Mouse (Mus musculus): ENCODE data around the gene Angptl4.

The Angptl4 gene

GRCm38 (mm10) chr17:33804205-33804604 lies 22.6 kb upstream of the Angptl4 start:
- DNase-seq = no peak

DNA sequence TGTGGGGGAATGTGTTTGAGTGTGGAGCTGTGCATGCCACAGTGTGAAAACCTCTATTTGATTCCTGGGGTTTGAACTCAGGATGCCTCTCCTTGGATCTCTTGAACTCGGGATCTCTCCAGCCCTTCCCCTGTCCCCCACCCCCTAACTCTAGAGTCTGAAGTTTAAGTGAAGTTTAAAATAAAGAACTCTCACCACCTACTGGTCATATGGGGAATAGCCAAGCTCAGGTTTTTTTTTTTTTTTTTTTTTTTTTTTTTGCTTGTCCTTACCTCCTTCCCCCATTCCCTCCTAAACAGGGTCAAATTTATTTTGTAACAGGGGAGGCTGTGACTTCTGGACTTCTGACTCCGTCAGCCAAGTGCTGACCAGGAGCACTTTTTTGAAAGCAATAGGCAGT lies 20.6 kb upstream of the Angptl4 start:
- DNase-seq = no peak

DNA sequence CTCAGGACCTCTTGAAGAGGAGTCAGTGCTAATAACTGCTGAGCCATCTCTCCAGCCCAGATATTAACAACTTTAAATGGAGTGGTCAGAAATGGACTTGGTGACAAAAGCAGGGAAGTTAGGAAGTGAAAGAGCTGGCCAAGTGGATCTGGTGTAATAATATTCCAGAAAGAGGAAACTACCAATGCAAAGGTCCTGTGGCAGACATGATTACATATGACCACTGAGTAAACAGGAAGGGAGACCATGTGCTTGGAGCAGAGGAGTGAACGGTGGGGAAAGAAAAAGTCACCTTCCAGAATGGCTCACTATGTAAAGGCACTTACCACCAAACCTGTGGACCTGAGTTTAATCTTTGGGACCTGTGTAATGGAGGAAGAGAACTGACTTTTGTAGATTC lies 17.6 kb upstream of the Angptl4 start:
- DNase-seq = no peak

DNA sequence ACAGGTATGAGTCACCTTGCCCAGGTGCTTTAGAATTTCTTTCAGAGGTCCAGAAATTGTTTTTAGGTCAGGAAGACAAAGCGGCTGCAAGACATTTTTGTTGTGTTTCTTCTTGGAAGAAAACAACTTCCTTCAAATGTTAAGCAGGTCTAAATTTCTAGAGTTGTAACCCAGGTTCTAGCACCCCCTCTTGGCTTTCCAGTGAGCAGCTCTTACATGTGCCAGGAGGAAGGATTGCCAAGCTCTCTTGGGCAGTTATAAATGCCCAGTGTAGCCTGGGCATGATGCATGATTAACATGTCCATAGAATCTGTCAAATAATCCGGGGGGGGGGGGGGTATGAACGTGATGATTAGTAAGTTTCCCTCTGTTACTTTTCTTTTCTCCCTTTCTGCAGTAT lies 16.7 kb upstream of the Angptl4 start:
- DNase-seq = peak in 1 of 2 experiments; percentile 54

DNA sequence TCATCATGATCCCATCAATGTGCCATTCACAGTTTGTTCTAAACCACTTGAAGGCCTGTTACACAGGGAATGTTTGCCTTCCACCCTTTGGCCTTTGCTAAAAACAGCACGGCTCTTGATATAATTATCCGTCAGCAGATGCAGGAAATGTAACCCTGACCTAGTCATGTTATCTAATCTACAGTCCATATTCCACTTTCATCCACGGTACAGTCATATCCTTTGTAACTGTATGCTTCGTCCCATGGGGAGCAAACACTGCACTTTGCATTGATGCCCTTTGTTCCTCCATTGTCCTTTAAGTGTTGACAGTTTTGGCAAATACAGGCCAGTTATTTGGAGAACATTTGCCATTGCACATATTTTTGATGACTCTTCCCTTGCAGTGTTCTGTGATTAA lies 7.1 kb upstream of the Angptl4 start:
- DNase-seq = no peak

GRCm38 (mm10) chr17:33786375-33786774 lies 4.7 kb upstream of the Angptl4 start:
- DNase-seq = no peak

- DNase-seq = no peak
These were observed 3.3 kb upstream of the Angptl4 start for GRCm38 (mm10) chr17:33784939-33785338.

- peak; percentile 87 to 90 for DNase-seq
These were observed 1.8 kb upstream of the Angptl4 start for GRCm38 (mm10) chr17:33783408-33783807.

DNA sequence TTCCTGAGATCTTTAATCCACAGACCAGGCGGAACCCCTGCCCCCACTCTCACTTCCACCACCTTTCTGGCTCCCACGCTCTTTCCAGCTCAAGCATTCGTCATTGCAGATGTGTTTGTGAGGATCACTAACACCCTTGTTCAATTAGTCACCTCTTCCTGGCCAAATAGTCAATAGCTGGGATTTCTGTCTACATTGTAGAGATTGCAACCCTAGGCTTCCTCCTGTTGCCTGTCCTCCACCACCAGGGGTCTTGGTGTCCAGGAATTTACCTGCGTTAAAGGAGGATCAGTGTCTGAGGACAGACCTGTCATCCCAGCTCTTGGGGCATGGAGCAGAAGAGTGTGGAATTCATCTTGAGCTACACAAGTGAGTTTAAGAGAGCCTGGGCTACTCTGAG lies 437 bp upstream of the Angptl4 start:
- no peak for DNase-seq

GRCm38 (mm10) chr17:33780431-33780830 lies 1.2 kb downstream of the Angptl4 start:
- DNase-seq = peak in 1 of 2 experiments; percentile 56

DNA sequence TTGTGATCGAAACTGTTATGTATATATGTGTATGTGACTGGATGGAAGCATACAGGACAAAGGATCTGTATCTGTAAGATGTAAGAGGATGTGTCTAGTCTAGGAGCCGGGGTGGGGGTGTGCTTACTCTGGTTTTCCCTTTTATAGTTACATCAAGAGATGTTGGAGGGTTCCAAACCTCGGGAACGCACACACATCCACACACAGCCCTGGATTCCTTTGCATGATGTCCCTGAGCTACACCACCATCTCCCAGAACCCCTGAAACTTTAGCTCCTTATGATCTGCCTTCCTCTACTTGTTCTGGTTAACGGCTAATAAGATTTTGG lies 1.7 kb downstream of the Angptl4 start:
- DNase-seq = no peak

GRCm38 (mm10) chr17:33779271-33779966 lies 2.2 kb downstream of the Angptl4 start:
- peak; percentile 98 for DNase-seq

GRCm38 (mm10) chr17:33775287-33775686 lies 6.3 kb downstream of the Angptl4 start:
- DNase-seq = no peak

- no peak for DNase-seq
These were observed 7.0 kb downstream of the Angptl4 start for GRCm38 (mm10) chr17:33774573-33775155.

- DNase-seq = peak; percentile 58 to 59
These were observed 7.6 kb downstream of the Angptl4 start for GRCm38 (mm10) chr17:33773871-33774572.

GRCm38 (mm10) chr17:33773426-33773825 lies 8.2 kb downstream of the Angptl4 start:
- peak in 1 of 2 experiments; percentile 47 for DNase-seq

- DNase-seq = no peak
These were observed 10.0 kb downstream of the Angptl4 start for GRCm38 (mm10) chr17:33771617-33772016.

- no peak for DNase-seq
These were observed 15.2 kb downstream of the Angptl4 start for GRCm38 (mm10) chr17:33766389-33766788.

GRCm38 (mm10) chr17:33760255-33761165 lies 21.1 kb downstream of the Angptl4 start, which contains the start of gene Rab11b:
Gene Rab11b (minus strand): TSS chr17:33760530.
- peak; percentile 100 for DNase-seq

DNA sequence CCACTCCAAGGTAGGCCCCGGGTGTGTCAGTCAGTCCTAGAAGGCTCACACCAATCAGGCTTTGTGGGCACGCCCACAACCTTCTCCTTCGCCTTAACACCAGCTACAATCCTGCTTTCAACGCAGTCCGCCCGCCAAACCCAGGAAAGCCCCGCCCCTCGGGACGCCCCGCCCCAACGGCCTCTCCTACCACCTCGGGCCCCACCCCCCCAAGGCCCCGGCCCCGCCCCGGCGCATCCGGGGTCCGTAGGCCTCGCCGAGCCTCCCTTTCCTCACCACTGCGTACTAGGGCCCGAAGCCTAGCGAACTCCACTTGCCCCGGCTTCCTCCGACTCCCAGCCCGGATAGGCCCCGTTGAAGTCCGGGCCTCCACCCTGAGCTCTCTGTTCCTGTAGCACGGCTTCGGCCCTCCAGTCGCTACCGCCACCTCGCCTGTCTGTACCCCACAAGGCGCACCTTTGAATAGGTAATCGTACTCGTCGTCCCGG lies 21.8 kb downstream of the Angptl4 start:
- peak; percentile 94 to 97 for DNase-seq

DNA sequence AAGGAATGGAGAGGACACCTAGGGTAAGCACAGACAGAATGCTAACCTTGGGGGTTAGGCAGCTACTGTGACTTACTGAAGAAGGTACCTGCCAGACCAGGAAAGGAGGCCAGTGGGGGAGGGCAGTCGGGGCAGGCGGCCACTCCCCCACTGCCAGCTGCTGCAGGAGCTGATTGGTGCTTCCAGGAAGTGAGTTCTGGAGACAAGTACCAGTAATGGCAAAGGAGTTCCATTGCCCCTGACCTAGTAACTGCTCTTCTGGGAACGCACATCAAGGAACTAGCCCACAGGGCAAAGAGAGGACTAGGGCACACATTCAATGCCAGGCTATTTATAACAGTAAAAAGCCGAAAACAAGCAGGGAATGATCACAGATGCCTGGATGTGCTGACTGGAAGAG lies 24.4 kb downstream of the Angptl4 start:
- peak; percentile 57 to 62 for DNase-seq

GRCm38 (mm10) chr17:33756108-33756790 lies 25.4 kb downstream of the Angptl4 start:
- DNase-seq = peak in 1 of 2 experiments; percentile 42
